Mouse (Mus musculus) MEL (cell line): ENCODE data around the gene Mgll.

ENCODE experiments used
- CTCF ChIP-seq, 3 experiments: IDR thresholded peaks in 2 of 3; conservative IDR thresholded peaks in 1 of 3; 2 replicates each; pipeline ENCODE4 v1.5.1; 2011 to 2012; ENCODE audit warnings: low read length in 3 of 3, low read depth in 2 of 3, mild to moderate bottlenecking in 2 of 3, improper control_type of control experiment in 1 of 3, inconsistent platforms in 1 of 3, mixed read lengths in 1 of 3, moderate library complexity in 1 of 3; ENCODE audit not compliant: control insufficient read depth in 1 of 3, insufficient read depth in 1 of 3, poor library complexity in 1 of 3, severe bottlenecking in 1 of 3
- GATA1 ChIP-seq: IDR thresholded peaks from 2 replicates; pipeline ENCODE4 v1.6.1; 2011; ENCODE audit warnings: low read depth, low read length, improper control_type of control experiment
- KAT2A ChIP-seq: conservative IDR thresholded peaks from 2 replicates; pipeline ENCODE4 v1.6.1; 2012; ENCODE audit warnings: low read depth, low read length, improper control_type of control experiment, inconsistent platforms
- NRF1 ChIP-seq: IDR thresholded peaks from 2 replicates; pipeline ENCODE4 v1.6.1; 2014; ENCODE audit warnings: low read depth, mild to moderate bottlenecking, inconsistent platforms, low read length, improper control_type of control experiment, moderate library complexity; ENCODE audit not compliant: poor library complexity, insufficient read depth, severe bottlenecking

DNA sequence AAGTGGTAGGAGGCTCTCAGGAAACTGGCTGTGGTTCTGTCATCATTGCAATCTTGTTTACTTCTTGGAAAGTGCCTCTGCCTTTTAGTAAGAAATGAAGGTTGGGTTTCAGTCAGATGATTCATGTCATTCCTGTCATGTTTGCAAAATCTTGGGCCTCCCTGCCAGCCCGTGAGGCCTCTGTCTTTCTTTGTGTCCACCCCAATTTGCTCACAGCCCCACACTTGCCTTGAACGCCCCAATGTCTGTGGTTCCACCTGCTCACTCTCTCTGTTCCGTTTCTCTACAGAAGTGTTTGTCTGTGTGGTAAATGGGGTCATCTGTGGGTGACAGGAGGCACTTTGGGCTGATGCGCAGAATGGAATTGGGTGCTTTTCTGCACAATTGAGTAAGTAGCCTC lies 32.8 kb downstream of the Mgll start:
- TF ChIP-seq NRF1 (no peak), KAT2A (no peak), CTCF (IDR thresholded peaks at IDR 0.05 in 2 of 3, conservative IDR thresholded peaks at IDR 0.05 in 1 of 3; ENCODE audit: control insufficient read depth in 1 of 3, insufficient read depth in 1 of 3, low read depth in 2 of 3, low read length in 3 of 3, poor library complexity in 1 of 3, severe bottlenecking in 1 of 3) (no peak), GATA1 (no peak)
